ENCODE assay signal across 21 mouse cellular contexts in the genomic region with DNA sequence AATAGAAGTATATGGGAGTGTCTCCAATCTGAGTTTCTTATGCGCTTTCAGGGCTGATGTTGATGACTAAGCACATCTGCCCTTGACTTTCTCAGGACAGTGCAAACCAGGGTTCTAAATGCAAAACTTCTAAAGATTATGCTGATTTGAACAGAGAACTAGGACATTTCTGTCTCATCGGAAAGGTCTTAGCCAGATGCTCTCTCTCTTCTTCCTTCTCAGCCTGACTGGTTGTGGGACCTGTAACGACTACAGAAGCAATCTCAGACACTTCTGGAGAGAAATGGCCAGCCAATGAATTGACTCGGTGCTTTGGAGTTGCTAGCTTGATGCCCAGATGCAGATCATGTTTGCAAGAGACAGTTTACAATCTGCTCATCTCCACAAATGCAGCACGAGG. TPM values are rescaled to one million over a fixed set of nuclear protein-coding genes. Genes with fewer than 3 reads are reported as not detected.
"Had no signal": no experiment of that assay in that cellular context is flagged by ENCODE, and none has a peak within 500 bp of the region (broad histone marks: within the 10 kb centered on the region; RNA-seq: fewer than 3 reads in every experiment).

No protein-coding gene starts in this region.

- H3K36me3 ChIP-seq: kidney, embryonic 15.5 days; liver, embryonic 13.5 days; midbrain, embryonic 12.5 days; midbrain, embryonic 15.5 days had no signal

- H3K4me3 ChIP-seq: kidney, embryonic 15.5 days; left cerebral cortex, adult 2 months; liver, embryonic 13.5 days; midbrain, embryonic 12.5 days; midbrain, embryonic 15.5 days; myocyte had no signal

- H3K4me1 ChIP-seq: liver, embryonic 13.5 days had no signal

- H3K9me3 ChIP-seq: kidney, embryonic 15.5 days; liver, embryonic 13.5 days; midbrain, embryonic 12.5 days; midbrain, embryonic 15.5 days had no signal

- H3K27ac ChIP-seq: kidney, embryonic 15.5 days; left cerebral cortex, adult 2 months; liver, embryonic 13.5 days; midbrain, embryonic 12.5 days; midbrain, embryonic 15.5 days; stomach, postnatal 0 days had no signal

- H3K4me2 ChIP-seq: kidney, embryonic 15.5 days; liver, embryonic 13.5 days; midbrain, embryonic 12.5 days; midbrain, embryonic 15.5 days had no signal

- H3K27me3 ChIP-seq: kidney, embryonic 15.5 days; liver, embryonic 13.5 days; midbrain, embryonic 12.5 days; midbrain, embryonic 15.5 days had no signal

- H3K9ac ChIP-seq: kidney, embryonic 15.5 days; liver, embryonic 13.5 days; midbrain, embryonic 12.5 days; midbrain, embryonic 15.5 days had no signal

- ATAC-seq: midbrain, embryonic 15.5 days had no signal

- DNase-seq: kidney, postnatal 10 days; kidney, postnatal 36 days; layer of hippocampus, postnatal 36 days; liver, embryonic 13.5 days; lung, adult 2 months; lung, postnatal 14 days; lung, postnatal 4 days; right cerebral cortex, adult 18-20 months; right cerebral cortex, postnatal 14 days; right cerebral cortex, postnatal 4 days; thymus, adult 2 months; thymus, postnatal 14 days; thymus, postnatal 4 days had no signal

RNA-seq across cellular contexts. Expression of a gene that starts 42.1 kb away (rescaled TPM):
- polyA plus RNA-seq: liver, adult 2 months; neural tube, embryonic 14.5 days had no signal
